Mouse (Mus musculus): ENCODE results near the gene Mboat2.
A peak's percentile ranks its signal among the peaks of the same experiment; 100 is the strongest.

Gene Mboat2

DNA sequence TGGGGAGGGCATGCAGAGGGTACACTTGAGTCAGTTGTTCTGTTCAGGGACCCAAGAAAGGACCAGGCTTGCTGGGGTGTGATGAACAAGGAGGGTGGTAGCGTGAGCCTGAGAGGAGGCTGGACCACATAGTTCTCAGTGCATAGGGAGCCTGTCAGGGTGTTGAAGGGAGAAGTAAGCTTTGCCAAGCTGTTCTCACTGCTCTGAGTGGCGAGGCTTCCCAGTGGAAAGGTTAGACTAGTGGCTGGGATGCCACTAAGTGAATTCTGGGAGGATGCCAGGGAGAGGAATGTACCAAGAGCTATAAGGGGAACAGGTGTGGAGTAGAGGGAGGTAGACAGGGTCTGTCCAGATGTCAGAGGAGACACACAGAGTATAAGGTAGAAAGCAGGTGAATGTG lies 77.2 kb downstream of the Mboat2 start:
- DNase-seq: no peak

DNA sequence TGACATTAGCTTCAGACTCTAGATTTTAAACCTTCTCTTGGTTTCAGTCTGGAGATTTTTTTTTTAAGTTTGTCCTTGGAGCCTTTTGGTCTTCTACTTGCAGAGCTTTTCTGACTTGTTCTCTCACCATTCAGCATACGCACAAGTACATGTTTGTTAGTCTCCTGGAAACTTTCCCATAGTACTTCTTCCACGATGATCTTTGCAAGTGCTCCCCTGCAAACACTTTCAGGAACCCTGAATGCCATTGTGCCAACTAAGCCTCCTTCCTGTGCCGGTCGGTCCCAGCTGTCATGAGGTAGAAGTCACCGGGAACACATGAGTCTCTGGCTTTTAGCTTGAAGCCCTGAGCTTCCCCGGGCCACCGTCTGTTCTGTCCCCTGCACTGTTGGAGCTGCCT lies 79.0 kb downstream of the Mboat2 start:
- no peak for DNase-seq

DNA sequence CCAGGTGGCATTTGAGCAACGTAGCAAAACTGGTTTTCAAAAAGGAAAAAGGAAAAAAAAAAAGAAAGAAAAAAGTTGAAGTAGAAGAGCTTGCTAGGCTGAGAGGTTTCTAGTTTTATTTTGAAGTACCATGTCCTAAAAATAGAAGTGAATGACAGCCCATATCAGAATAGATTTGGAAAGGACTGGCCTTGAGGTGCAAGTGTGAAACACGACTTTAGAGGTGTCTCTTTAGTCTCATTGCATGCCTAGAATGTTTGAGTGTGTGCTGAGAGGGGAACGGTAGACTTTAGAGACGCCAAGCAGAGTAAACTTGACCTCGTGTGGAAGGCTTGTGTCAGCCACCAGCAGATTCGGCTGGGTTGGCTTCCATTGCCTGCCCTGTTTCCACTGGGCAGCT lies 81.5 kb downstream of the Mboat2 start:
- DNase-seq: no peak

DNA sequence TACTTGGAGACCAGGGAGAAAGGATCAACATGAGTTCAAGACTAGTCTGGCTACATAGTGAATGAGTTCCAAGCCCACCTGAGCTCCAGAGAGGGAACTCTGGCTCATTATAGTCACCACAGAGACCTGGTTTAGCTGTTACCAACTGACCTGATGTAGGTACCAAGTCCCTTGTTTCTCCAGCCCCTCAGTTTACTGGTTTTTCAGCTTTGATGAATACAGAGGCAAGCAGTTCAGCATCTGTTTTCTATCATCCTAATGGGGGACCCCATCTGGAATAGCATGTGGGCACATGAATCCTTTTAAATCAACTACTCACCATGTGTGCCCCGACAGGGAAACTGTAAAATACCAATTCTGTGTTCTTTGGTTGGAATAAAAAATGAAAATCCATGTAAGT lies 82.2 kb downstream of the Mboat2 start:
- DNase-seq: no peak

DNA sequence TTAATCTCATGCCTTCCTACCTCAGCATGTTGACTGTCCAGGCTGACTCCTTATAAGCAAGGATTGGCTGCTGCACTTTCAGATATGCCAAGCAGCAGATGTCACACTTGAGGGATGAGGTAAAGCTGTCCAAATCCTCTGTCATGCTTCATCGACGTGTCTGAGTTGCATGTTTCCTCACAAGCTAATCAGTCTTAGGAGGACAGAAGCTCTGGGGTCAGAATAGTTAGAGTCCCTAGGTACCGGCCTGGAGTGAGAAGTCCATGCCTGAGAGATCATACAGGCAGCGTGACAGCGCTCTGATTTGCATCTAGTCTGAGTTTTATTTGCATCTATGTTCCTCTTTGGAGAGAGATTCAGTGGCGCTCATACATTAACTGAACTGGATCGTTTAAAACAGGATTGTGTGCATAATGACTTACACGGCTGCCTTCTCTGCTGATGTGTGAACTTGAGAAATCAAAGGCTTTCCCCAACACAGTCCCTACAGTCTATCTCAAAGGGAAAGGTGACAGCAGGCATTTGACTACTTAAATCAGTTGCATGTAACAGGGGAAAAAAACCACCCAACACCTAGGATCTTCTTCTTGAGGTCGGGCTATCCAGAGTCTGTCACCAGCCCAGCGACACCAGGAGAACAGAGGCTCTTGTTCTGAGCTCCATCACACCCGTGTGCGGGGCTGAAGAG lies 88.0 kb downstream of the Mboat2 start:
- DNase-seq: no peak

DNA sequence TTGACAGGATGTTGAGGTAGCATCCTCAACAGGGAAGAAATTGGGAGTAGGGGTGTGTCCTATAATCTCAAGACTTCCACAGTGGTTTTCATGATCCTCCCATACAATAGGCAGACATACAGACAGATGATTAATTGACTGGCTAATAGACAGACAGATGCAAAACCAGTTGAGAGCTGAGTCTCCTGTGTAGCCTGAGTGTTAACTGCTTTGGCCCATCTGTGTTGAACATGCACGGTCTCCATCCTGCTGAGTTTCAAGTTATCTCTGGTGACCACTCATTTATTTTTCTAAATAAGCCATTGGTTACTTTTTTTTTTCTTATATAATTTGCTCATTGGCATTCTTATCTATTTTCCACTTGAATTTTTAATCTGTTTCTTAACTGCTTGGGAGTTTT lies 90.2 kb downstream of the Mboat2 start:
- no peak for DNase-seq

DNA sequence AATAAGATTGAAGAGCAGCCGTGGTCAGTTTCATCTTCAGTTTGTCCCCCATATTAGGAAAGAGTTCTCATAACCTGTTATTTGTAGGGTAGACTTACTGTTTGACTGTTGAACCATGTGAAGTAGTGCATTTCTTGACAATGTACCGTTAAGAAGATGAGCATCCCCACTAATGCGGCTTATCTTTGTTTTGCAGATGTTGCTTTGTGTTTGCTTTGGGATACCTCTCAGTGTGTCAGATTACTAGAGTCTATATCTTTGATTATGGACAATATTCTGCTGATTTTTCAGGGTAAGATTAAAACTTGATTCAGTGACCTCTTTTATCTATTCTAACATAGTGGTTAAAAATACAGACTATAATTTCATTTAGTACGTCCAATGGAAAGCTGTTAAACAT lies 93.3 kb downstream of the Mboat2 start:
- DNase-seq: no peak

DNA sequence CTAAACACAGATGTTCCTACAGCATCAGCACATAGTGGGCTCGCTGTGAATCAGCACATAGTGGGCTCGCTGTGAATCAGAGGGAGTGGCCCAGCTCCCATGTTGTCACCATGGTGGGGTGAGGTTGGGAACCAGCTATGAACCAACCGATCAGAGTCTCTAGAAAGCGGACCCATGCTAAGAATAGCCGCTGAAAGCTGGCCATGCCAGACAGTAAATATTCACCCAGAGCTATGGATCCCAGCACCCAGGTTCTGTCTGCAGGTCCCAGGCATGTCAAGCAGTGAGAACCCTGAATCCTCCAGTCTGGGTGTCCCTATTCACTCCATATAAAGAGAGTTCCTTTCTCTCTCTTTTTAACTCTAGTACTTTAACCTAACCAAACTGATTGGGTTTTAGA lies 94.6 kb downstream of the Mboat2 start:
- DNase-seq: no peak

DNA sequence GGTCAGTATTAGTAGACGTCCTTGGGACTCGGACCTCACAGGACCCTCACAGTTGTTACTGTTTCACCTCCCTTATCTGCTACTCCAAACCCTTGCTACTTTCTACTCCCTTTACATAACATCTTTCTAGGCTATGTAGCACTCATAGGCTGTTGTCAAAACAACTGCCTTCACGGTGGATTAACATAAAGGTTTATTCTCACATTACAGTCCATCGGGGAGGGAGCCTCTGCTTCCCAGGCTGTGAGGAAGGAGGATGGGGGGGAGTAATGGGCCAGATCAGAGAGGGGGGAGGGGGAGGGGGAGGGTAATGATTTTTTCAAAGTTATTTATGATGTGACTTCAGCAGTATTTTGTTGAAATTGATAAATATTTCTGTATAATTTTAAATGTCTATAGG lies 95.0 kb downstream of the Mboat2 start:
- no peak for DNase-seq

DNA sequence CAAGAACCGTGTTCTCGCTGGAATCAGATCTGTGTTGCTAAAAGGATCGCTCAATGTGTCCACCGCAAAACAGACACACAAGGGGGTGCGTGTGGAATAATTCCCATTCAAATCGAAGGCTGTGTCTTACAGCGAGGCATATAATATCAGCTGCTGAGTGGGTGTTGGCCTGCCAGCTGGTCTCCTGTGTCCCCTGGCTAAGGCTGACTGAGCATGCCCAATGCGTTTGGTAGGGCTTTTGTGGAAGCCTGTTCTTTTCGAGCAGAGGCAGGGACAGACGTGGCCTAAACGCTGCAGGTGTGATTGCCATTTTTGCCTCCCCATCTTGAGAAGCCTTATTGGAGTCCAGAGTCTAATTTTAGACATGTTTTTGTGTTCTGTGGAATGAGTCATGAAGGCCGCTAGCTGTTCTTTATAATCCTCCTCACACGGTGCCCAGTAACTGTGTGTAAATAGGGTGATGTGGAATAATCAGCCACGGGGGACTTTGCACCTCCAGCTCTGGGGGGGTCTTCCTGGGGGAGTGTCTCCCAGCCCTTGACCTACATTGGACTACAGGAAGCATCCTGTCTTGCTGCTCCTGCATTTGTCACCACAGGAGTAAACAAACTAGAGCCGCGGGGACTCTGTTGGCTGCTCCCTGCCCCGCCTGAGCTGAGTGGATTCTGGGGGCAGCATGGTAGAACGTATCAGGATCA lies 97.5 kb downstream of the Mboat2 start:
- no peak for DNase-seq

DNA sequence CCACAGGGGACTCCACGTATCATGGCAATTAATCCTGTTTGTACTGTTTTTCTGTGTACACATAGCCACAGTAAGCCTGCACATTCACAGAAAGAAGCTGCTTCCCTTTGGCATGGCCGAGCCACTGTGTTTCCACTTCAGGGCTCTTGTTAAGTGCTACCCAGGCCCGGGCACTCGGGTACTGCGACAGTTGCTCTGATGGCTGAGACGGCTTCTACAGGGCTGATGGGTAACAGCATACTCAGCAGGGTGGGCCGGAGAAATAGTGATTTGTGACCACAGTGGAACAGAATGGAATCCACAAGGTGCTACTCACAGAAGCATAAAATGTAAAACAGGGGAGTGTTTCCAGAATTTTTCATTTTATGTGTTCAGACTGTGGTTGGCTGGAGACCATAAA lies 98.4 kb downstream of the Mboat2 start:
- no peak for DNase-seq

DNA sequence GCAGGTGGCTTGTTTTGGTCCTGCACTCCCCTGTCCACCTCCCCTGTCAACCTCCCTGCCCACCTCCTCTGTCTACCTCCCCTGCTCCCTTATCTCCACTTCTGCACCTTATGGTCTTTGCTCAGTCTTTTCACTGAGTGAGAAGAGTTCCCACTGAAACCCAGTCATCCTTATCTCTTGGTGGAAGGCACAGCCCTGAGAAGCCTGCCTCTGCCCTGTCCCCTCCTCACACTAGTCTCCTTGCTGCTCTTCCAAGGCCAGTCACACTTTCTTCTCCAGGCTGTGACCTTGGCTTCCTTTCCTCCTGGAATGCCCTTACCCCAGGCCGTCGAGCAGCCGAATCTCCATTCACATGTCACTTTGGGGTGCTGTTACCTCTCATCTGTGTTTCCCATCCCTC lies 100.1 kb downstream of the Mboat2 start:
- DNase-seq: no peak

DNA sequence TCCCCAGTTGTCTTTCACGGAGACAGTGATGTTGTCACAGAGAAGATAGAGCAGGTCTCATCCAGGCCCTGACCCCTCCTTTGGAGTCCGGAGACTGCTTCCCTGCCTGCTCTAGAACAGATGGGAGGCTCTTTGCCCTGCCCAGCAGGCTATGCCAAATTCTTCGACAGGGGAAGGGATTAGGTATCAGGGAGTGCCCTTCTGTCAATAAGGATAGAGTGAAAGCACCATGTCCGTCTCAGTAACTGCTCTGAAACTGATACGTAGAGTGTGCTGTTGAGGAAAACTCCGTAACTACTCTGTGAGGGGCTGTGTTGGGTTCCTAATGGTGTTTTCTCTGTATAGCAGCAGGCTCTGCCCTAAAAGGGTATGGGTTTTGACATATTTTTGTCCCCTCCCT lies 101.4 kb downstream of the Mboat2 start:
- no peak for DNase-seq

DNA sequence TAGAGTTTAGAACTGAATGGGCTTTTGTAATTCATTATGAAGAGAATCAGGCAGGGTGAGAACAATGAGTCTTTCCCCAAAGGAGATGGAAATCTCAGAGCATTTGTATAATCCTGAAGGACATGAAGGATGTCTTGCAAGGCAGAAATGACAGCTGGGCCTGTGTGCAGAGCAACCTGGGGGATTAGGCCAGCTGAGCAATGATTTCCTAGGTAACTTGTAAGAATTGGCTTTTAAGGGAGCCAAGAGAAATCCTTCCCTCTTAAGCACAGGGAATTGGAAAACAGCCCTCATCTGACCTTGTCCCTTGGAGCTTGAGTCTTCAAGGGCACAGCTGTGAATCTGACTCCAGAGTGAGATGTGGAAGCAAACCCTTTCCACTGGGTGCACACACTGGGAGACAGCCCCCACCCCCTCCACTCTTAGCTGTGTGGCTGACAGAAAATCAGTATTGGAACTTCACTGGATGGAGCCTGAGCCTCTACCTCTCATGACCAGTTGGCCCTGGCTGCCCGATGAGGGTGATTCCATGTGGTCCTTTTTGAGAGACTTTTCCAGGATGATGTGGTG lies 102.6 kb downstream of the Mboat2 start:
- DNase-seq: no peak

DNA sequence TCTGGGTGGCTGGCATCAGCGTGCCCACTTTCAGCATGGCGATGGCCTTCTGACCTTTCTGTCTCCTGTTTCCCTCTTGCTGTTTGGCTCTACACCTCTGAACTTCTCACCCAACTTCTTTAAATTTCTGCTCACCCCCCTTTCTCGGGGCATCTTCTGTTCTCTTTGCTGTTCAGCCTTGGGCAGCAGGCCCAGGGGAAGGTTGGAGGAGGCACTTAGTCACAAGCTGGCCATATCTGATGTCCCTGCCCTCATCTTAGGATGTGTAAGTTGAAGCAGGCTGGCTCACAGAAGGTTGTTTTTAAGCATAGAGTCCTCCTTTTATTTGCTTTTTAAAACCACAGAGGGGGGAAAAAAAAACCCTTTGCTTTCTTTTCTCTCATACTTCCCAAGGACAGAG lies 103.3 kb downstream of the Mboat2 start:
- no peak for DNase-seq

DNA sequence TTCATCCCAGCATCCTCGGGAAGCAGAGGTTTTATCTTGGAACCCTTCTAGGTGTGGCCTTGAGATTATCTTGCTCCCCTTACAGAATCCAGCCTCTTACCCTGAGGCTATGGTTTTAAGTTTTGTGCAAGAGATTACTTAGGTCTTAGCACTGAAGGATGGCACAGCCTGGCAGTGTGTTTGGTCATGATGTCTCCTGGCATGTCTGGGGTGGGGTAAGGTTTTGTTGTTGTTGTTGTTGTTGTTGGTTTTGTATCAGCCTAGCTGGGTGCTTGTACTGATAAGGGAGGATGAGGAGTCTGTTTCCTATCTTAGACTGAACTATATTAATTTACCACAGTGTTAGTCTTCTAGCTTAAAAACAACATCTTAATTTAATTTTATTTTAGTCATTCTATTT lies 105.6 kb downstream of the Mboat2 start:
- no peak for DNase-seq

DNA sequence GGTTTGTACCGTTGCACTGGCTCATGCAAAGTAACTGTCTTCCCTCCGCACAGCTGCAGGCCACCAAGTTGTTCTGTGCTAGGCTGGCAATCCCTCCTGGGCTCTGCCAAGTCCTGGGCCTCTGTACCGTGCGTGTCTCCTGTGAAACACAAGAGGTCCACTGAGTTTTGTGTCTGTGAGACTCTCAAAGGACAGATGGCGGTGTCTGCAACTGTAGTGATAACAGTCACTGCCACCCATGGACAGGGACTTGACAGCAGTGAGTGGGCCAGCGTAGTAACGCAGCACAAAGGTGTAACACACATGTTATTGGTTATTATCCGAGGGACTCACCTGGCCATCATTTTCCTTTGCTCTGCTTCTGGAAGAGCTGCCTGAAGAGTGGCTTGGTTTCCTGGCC lies 108.7 kb downstream of the Mboat2 start:
- no peak for DNase-seq

DNA sequence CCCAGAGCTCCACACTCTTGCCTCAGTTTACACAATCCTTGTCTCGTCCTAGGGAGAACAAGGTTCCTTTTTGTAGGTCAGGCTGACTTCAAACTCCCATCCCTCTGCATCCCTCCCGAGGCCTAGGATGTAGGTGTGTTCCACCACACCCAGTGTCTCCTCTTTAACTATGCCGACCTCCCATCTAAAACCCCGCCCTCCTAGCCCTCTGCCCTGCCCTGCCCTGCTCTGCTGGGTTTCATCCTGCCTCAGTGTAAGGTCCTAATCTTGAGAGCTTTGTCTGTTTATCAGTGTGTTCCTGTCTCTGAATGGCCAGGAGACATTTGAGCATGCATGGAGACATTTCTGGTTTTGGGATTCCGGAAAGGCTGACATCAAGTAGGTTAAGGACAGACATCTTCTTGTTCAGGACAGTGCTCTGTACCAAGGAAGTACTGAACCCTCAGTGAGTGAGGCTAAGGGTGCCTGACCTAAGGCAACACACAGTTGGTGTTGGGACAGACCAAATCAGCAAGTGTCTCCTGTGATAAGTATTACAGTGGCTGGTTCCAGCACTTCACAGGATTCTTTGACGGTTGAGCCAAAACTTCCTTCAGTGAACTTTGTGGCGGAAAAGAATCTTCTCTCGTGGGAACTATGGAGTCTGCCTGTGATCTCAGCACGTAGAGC lies 112.1 kb downstream of the Mboat2 start:
- no peak for DNase-seq

DNA sequence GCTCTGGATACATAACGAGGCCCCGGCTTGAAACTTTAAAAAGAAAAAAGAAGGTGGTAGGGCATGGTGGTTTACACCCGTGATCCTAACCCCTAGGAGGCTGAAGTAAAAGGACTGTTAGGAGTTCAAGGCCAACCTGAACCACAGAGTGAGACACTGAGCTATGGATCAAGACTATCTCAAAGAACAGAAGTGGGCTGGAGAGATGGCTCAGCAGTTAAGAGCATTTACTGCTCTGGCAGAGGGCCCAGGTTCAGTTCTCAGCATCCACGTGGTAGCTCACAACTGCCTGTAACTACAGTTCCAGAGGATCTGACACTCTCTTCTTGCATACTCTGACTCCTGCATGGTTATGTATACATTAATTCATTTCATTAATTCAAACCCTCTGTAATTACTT lies 112.7 kb downstream of the Mboat2 start:
- DNase-seq: no peak

DNA sequence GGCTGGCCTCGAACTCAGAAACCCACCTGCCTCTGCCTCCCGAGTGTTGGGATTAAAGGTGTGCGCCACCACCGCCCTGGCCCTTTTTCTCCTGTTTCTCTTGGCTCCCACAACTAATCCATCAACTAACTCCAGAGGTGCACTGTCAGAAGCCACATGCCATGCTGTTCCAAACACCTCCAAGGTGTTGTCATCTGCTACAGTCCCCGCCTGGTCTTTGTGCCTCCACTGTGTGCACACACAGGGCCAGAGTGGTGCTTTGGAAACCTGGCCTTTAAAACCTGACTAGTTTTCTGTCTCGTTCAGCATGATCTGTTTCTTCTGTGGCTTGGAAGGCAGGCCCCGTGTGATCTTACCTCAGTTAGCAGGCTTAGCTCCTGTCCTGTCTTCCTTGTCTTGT lies 113.9 kb downstream of the Mboat2 start:
- no peak for DNase-seq

DNA sequence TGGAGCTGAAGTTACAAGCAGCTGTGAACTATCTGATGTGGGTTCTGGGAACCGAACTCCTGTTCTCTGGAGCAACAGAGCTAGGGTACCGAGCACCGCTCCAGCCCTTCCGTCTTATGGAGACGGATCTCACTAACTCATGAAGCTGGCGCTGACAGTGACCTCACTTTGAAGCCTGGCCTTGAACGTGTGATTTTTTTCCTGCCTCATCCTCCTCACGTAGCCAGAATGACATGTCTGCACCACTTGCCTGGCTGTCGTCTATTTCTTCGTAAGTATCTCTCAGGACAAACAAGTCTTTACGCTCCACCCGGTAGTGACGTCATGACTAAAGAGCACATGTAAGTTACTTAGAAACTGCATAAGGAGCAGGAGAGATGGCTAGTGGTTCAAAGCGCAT lies 116.4 kb downstream of the Mboat2 start:
- no peak for DNase-seq

DNA sequence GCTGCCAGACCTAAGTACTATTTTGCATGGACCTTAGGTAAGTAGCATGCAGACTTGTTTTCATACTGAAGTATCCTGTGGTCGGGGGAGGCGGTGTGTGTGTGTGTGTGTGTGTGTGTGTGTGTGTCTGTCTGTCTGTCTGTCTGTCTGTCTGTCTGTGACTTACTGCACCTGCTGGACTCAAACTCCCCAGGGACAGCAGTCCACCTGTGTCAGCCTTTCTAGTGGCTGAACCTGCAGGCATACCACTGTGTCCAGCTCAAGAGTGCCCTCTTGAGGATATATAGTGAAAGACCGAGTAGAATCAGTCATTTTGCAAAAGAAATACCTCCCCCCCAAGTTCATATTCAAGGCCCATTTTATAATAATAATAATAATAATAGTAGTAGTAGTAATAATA lies 117.7 kb downstream of the Mboat2 start:
- DNase-seq: peak; percentile 12 to 14

DNA sequence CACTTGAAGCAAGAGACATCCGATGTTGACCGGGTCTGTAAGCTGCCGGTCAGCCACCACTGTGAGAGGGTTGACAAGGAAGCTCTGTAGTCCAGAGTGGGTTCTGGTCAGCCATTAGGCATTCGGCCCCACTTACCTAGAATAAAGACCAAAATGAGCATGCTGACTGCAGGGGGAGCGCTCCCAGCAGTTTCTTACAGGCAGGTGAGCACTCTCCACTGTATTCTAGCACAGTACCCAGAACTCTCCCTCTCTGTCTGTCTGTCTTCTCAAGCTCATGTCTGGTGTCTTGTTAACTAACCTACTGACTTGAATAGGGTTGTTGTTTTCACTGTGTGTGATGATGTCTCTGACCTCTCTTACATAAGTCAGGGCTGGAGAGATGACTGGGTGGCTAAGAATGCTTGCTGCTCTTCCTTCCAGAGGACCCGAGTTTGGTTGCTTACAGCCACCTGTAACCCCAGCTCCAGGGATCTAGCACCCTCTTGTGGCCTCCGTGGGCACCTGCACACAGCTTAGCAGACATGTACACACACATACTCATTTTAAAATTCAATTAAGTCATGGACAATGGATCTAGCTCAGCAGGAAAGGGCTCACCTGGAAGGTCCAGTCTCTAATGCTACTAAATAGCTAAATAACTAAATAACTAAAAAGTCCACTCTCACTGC lies 119.8 kb downstream of the Mboat2 start:
- peak in 1 of 2 experiments; percentile 8 for DNase-seq

DNA sequence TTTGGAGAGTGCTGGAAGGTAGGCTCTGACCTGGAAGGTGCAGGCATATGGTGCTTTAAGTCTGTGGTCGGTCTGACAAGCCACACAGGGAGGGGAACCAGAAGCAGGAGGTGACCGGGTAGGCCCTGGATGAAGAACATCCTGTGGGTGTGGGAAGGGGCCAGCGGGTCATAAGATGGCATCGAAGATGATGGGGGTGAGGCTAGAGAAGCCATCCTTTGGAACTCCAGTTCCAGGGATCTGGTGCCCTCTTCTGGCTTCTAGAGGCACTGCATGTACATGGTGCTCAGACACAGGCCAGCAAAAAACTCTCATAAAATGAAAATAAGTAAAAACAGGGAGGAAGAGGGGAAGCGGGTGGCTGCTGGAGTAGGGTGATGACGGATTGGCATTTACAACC lies 121.5 kb downstream of the Mboat2 start:
- DNase-seq: peak; percentile 43 to 46
